Mouse (Mus musculus): ENCODE measurements around the gene Cd200. TPM values are rescaled to one million over a fixed set of nuclear protein-coding genes. Genes with fewer than 3 reads are reported as not detected.
"Not testable (repeated sequence)": the region's sequence is repeated elsewhere in the genome, so short reads cannot be mapped to it uniquely, and the experiment has no call there.

Gene Cd200
- polyA plus RNA-seq, 1 experiment from 2014 or later: 104 TPM

GRCm38 (mm10) chr16:45363480-45364045 lies 45.3 kb downstream of the Cd200 start:
- H3K4me2 ChIP-seq (ENCODE audit: low read length): no peak overlapping the region
- H3K27ac ChIP-seq: no peak overlapping the region
- no peak for ATAC-seq (replicated peaks; ENCODE audit: low FRiP score, low read depth)
- H3K9ac ChIP-seq (ENCODE audit: low read depth, low read length): no peak overlapping the region
- no peaks in the 10 kb centered on the region for H3K9me3 ChIP-seq (replicated peaks; ENCODE audit: low read length)
- no peaks in the 10 kb centered on the region for H3K4me1 ChIP-seq (replicated peaks; ENCODE audit: insufficient read depth, low read length)
- DNase-seq (ENCODE audit: low spot score): no peak
- H3K27me3 ChIP-seq (ENCODE audit: insufficient read depth, low read length): no peaks in the 10 kb centered on the region
- no peak for TF ChIP-seq CTCF (IDR thresholded peaks at IDR 0.05; ENCODE audit: low read depth)
- no peak overlapping the region for H3K4me3 ChIP-seq (replicated peaks; ENCODE audit: low read depth, low read length)
- no peaks in the 10 kb centered on the region for H3K36me3 ChIP-seq (ENCODE audit: insufficient read depth, low read length)
- 62% methylated on average over 4 of the region's 4 CpGs for WGBS

DNA sequence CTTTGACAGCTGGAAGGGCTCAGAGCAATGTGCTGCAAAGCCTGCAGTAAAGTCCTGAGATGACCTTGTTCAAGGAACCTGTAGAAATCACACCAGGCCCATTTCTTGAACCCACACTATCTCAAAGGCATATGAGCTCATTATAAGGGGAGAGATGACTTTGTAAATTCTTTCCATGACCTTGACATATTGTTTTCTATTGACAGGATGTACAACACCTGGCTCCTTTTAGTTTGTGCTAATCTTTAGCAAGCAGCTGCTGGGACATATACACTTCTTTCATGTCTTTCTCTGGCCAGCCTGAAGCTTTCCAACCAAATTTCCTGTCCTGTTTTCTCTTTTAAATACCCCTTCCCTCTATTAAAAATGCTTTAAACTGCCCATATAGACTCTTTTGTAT lies 47.4 kb downstream of the Cd200 start:
- H3K4me3 ChIP-seq (replicated peaks; ENCODE audit: low read depth, low read length): no peak overlapping the region
- H3K36me3 ChIP-seq (ENCODE audit: insufficient read depth, low read length): no peaks in the 10 kb centered on the region
- H3K4me2 ChIP-seq (ENCODE audit: low read length): no peak overlapping the region
- no peaks in the 10 kb centered on the region for H3K4me1 ChIP-seq (replicated peaks; ENCODE audit: insufficient read depth, low read length)
- H3K9ac ChIP-seq (ENCODE audit: low read depth, low read length): no peak overlapping the region
- no peaks in the 10 kb centered on the region for H3K27me3 ChIP-seq (ENCODE audit: insufficient read depth, low read length)
- TF ChIP-seq CTCF (IDR thresholded peaks at IDR 0.05; ENCODE audit: low read depth): no peak
- H3K9me3 ChIP-seq (replicated peaks; ENCODE audit: low read length): no peaks in the 10 kb centered on the region
- ATAC-seq (replicated peaks; ENCODE audit: low FRiP score, low read depth) (no peak), DNase-seq (ENCODE audit: low spot score) (no peak)
- H3K27ac ChIP-seq: no peak overlapping the region

DNA sequence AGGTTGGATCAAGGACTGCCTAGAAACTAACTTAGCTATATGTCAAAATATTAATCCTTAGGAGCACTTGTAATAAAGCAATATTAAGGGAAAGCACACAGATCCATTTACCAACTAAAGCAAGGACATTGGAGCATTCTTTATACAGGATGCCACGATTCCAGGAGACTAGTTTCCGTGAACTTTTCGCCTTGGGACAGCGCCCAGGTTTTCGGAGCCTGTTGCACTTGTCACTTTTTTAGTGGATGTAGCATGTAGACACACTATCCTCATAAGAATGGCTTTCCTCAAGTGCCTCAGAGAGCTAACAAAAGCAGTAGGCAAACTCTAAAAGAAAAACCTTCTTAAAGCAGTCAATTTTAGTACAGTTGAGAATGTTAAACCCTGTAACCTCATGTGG lies 50.4 kb downstream of the Cd200 start:
- ATAC-seq (replicated peaks; ENCODE audit: low FRiP score, low read depth); H3K4me1 ChIP-seq (replicated peaks; ENCODE audit: insufficient read depth, low read length): not testable (repeated sequence)
- 92% methylated on average over 5 of the region's 5 CpGs for WGBS

DNA sequence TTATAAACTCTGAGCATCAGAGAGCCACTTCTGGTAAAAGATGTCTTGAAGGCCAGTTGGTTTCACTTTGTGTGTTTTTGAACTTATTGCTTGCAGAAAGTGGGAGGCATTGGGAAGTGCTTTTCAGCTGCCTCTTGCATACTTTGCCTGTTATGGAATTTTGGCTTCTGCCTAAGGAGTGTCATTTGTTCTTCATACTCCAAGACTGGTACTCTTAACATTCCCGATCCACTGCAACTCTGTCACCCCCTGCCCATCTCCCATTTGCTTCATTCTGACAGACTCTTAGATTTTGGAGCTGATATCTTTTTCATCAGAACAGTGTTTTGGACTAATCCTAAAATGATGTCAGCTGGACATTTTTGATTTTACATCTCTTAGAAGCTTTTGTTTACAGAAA lies 51.7 kb downstream of the Cd200 start:
- ATAC-seq (replicated peaks; ENCODE audit: low FRiP score, low read depth) (no peak), DNase-seq (ENCODE audit: low spot score) (no peak)
- 80% methylated on average over 1 of the region's 1 CpGs for WGBS
- H3K9ac ChIP-seq (ENCODE audit: low read depth, low read length): no peak overlapping the region
- H3K4me3 ChIP-seq (replicated peaks; ENCODE audit: low read depth, low read length): no peak overlapping the region
- no peak overlapping the region for H3K27ac ChIP-seq
- no peak overlapping the region for H3K4me2 ChIP-seq (ENCODE audit: low read length)
- H3K27me3 ChIP-seq (ENCODE audit: insufficient read depth, low read length): no peaks in the 10 kb centered on the region
- no peaks in the 10 kb centered on the region for H3K9me3 ChIP-seq (replicated peaks; ENCODE audit: low read length)
- no peak for TF ChIP-seq CTCF (IDR thresholded peaks at IDR 0.05; ENCODE audit: low read depth)
- no peaks in the 10 kb centered on the region for H3K36me3 ChIP-seq (ENCODE audit: insufficient read depth, low read length)
- H3K4me1 ChIP-seq (replicated peaks; ENCODE audit: insufficient read depth, low read length): no peaks in the 10 kb centered on the region

More for the DNA sequence above, 50.4 kb downstream of the Cd200 start:
- not testable (repeated sequence) for H3K9ac ChIP-seq (ENCODE audit: low read depth, low read length); H3K36me3 ChIP-seq (ENCODE audit: insufficient read depth, low read length); H3K27me3 ChIP-seq (ENCODE audit: insufficient read depth, low read length); H3K9me3 ChIP-seq (replicated peaks; ENCODE audit: low read length); H3K27ac ChIP-seq; DNase-seq (ENCODE audit: low spot score); H3K4me2 ChIP-seq (ENCODE audit: low read length); H3K4me3 ChIP-seq (replicated peaks; ENCODE audit: low read depth, low read length)

- H3K4me3 ChIP-seq (replicated peaks; ENCODE audit: low read depth, low read length): no peak overlapping the region
- no peaks in the 10 kb centered on the region for H3K4me1 ChIP-seq (replicated peaks; ENCODE audit: insufficient read depth, low read length)
- no peak for TF ChIP-seq CTCF (IDR thresholded peaks at IDR 0.05; ENCODE audit: low read depth)
- H3K27me3 ChIP-seq (ENCODE audit: insufficient read depth, low read length): no peaks in the 10 kb centered on the region
- ATAC-seq (replicated peaks; ENCODE audit: low FRiP score, low read depth): peak; percentile 71; the same call in 1 of the 2 replicates
- H3K4me2 ChIP-seq (ENCODE audit: low read length): no peak overlapping the region
- no peak overlapping the region for H3K9ac ChIP-seq (ENCODE audit: low read depth, low read length)
- DNase-seq (ENCODE audit: low spot score): no peak
- H3K9me3 ChIP-seq (replicated peaks; ENCODE audit: low read length): no peaks in the 10 kb centered on the region
- H3K27ac ChIP-seq: no peak overlapping the region
- no peaks in the 10 kb centered on the region for H3K36me3 ChIP-seq (ENCODE audit: insufficient read depth, low read length)
Observed at GRCm38 (mm10) chr16:45352875-45353274, 56.0 kb downstream of the Cd200 start.

- H3K9me3 ChIP-seq (replicated peaks; ENCODE audit: low read length): no peaks in the 10 kb centered on the region
- DNase-seq (ENCODE audit: low spot score) (no peak), ATAC-seq (replicated peaks; ENCODE audit: low FRiP score, low read depth) (no peak)
- no peaks in the 10 kb centered on the region for H3K27me3 ChIP-seq (ENCODE audit: insufficient read depth, low read length)
- no peak for TF ChIP-seq CTCF (IDR thresholded peaks at IDR 0.05; ENCODE audit: low read depth)
- no peak overlapping the region for H3K9ac ChIP-seq (ENCODE audit: low read depth, low read length)
- no peak overlapping the region for H3K4me2 ChIP-seq (ENCODE audit: low read length)
- H3K4me3 ChIP-seq (replicated peaks; ENCODE audit: low read depth, low read length): no peak overlapping the region
- no peaks in the 10 kb centered on the region for H3K4me1 ChIP-seq (replicated peaks; ENCODE audit: insufficient read depth, low read length)
- 56% methylated on average over 4 of the region's 4 CpGs for WGBS
- no peak overlapping the region for H3K27ac ChIP-seq
- H3K36me3 ChIP-seq (ENCODE audit: insufficient read depth, low read length): no peaks in the 10 kb centered on the region
Observed at GRCm38 (mm10) chr16:45350767-45351166, 58.1 kb downstream of the Cd200 start.

Data from kidney, postnatal 0 days (tissue).